Mouse (Mus musculus) stomach, postnatal 0 days (tissue): ENCODE results near the gene Meis3. TPM values are rescaled to one million over a fixed set of nuclear protein-coding genes. Genes with fewer than 3 reads are reported as not detected.

Experiments
- ATAC-seq: fragments of 200-750 bp; cut with Nextera tagmentation; 2 replicates; pipeline ENCODE4 v1.8.0; 2017; ENCODE audit not compliant: low FRiP score, low TSS enrichment
- DNase-seq: peaks from one replicate; pipeline ENCODE4 v3.0.0-alpha.2; 2016; ENCODE audit warnings: low spot score
- H3K27ac ChIP-seq: fragments of 300-500 bp; sonication (generic); replicated peaks from 2 replicates; pipeline ENCODE4 v1.5.1; 2014; ENCODE audit warnings: mild to moderate bottlenecking, control low read depth
- H3K27me3 ChIP-seq: fragments of 300-500 bp; sonication (generic); 2 replicates; pipeline ENCODE4 v1.6.1; 2014; ENCODE audit warnings: low read length; ENCODE audit not compliant: control insufficient read depth, insufficient read depth
- H3K36me3 ChIP-seq: fragments of 300-500 bp; sonication (generic); 2 replicates; pipeline ENCODE4 v1.6.1; 2014; ENCODE audit warnings: low read length, mixed read lengths; ENCODE audit not compliant: control insufficient read depth, insufficient read depth
- H3K4me1 ChIP-seq: fragments of 300-500 bp; sonication (generic); replicated peaks from 2 replicates; pipeline ENCODE4 v1.6.1; 2014; ENCODE audit warnings: antibody characterized with exemption; ENCODE audit not compliant: control insufficient read depth, insufficient read depth
- H3K4me2 ChIP-seq: fragments of 300-500 bp; sonication (generic); replicated peaks from 2 replicates; pipeline ENCODE4 v1.6.1; 2014; ENCODE audit warnings: low read depth, mild to moderate bottlenecking, control low read depth, moderate library complexity
- H3K4me3 ChIP-seq: fragments of 300-500 bp; sonication (generic); 2 replicates; pipeline ENCODE4 v1.5.1; 2014; ENCODE audit warnings: low read depth, low read length, control low read depth
- H3K9ac ChIP-seq: fragments of 300-500 bp; sonication (generic); 2 replicates; pipeline ENCODE4 v1.6.1; 2014; ENCODE audit warnings: mild to moderate bottlenecking, low read length, control low read depth, mixed read lengths
- H3K9me3 ChIP-seq: fragments of 300-500 bp; sonication (generic); 2 replicates; pipeline ENCODE4 v1.6.1; 2016; ENCODE audit warnings: low read length; ENCODE audit not compliant: control insufficient read depth
- CTCF ChIP-seq: IDR thresholded peaks from 2 replicates; pipeline ENCODE4 v1.5.1; 2016; ENCODE audit warnings: antibody characterized with exemption, low read depth, mild to moderate bottlenecking, moderate library complexity
- EP300 ChIP-seq: optimal IDR thresholded peaks from 2 replicates; pipeline ENCODE3; 2016; ENCODE audit warnings: antibody characterized with exemption
- WGBS: fragments of 180-500 bp; shearing (Covaris S2); extraction: QIAGEN DNeasy Blood & Tissue Kit; methylation state at CpG from one replicate; pipeline ENCODE4 v1.1.7; 2014; 5-methylcytosine and 5-hydroxymethylcytosine counted together
- polyA plus RNA-seq: library from polyadenylated mRNA; unstranded; fragments of >200 nt; fragmentation: Nextera tagmentation; extraction: Ambion mirVana; gene quantifications from 2 replicates; pipeline ENCODE4 v1.2.1, GENCODE M21; 2015

Meis3 gene
- polyA plus RNA-seq, 1 experiment from 2014 or later = 10.9 TPM

- Histone ChIP-seq H3K4me3 (no peak overlapping the region), H3K27ac (no peak overlapping the region), H3K36me3 (no peaks in the 10 kb centered on the region), H3K9ac (no peak overlapping the region), H3K9me3 (no peaks in the 10 kb centered on the region), H3K27me3 (no peaks in the 10 kb centered on the region), H3K4me1 (no peaks in the 10 kb centered on the region), H3K4me2 (no peak overlapping the region)
- no peak for DNase-seq
- no peak for TF ChIP-seq CTCF
- TF ChIP-seq EP300 = no peak
- ATAC-seq = no peak
- 32% methylated on average over 5 of the region's 5 CpGs for WGBS
Observed at GRCm38 (mm10) chr7:16229869-16230268, 55.0 kb downstream of the Meis3 start.

Other genes with a start within 250 kb of the Meis3 start
- 139 and 147 TPM in 2 replicates for gene Nop53, start 229.0 kb upstream of the Meis3 start, polyA plus RNA-seq
- 30.7 and 37.7 TPM in 2 replicates for gene Ehd2, start 207.5 kb upstream of the Meis3 start, polyA plus RNA-seq
- 1.8 and 2.3 TPM in 2 replicates for gene Bicra, start 127.2 kb upstream of the Meis3 start, polyA plus RNA-seq
- 0.05 TPM in 2 replicates for gene Zfp541, start 113.3 kb upstream of the Meis3 start, polyA plus RNA-seq
- gene Napa, start 76.6 kb upstream of the Meis3 start, polyA plus RNA-seq = 136 and 152 TPM in 2 replicates
- 11.8 and 13.1 TPM in 2 replicates for gene Kptn, start 55.2 kb upstream of the Meis3 start, polyA plus RNA-seq
- gene Slc8a2, start 45.3 kb upstream of the Meis3 start, polyA plus RNA-seq = 0.11 and 0.12 TPM in 2 replicates
- 6.9 and 7.9 TPM in 2 replicates for gene Dhx34, start 46.9 kb downstream of the Meis3 start, polyA plus RNA-seq
- gene C5ar2, start 69.1 kb downstream of the Meis3 start, polyA plus RNA-seq = 0.24 TPM in 2 replicates
- gene C5ar1, start 84.5 kb downstream of the Meis3 start, polyA plus RNA-seq = 1.9 and 2.0 TPM in 2 replicates
- 28.0 and 29.1 TPM in 2 replicates for gene Inafm1, start 98.5 kb downstream of the Meis3 start, polyA plus RNA-seq
- gene Ccdc9, start 111.7 kb downstream of the Meis3 start, polyA plus RNA-seq = 11.5 and 13.0 TPM in 2 replicates
- gene Bbc3, start 133.3 kb downstream of the Meis3 start, polyA plus RNA-seq = 3.7 and 5.0 TPM in 2 replicates
- 119 and 123 TPM in 2 replicates for gene Sae1, start 212.7 kb downstream of the Meis3 start, polyA plus RNA-seq
- gene Zc3h4, start 225.8 kb downstream of the Meis3 start, polyA plus RNA-seq = 5.9 and 6.2 TPM in 2 replicates